Mouse (Mus musculus) neural tube, embryonic 15.5 days (tissue): ENCODE data around the gene Ing5. TPM values are rescaled to one million over a fixed set of nuclear protein-coding genes. Genes with fewer than 3 reads are reported as not detected.
"Not testable (repeated sequence)": the region's sequence is repeated elsewhere in the genome, so short reads cannot be mapped to it uniquely, and the experiment has no call there.

Experiments used
- ATAC-seq: fragments of 200-750 bp; cut with Nextera tagmentation; 2 replicates; pipeline ENCODE4 v1.8.0; 2017; ENCODE audit warnings: mild to moderate bottlenecking, moderate TSS enrichment, moderate library complexity; ENCODE audit not compliant: low FRiP score
- H3K27ac ChIP-seq: fragments of 300-500 bp; sonication (generic); replicated peaks from 2 replicates; pipeline ENCODE4 v1.5.1; 2015; ENCODE audit warnings: mild to moderate bottlenecking, inconsistent platforms
- H3K27me3 ChIP-seq: fragments of 300-500 bp; sonication (generic); replicated peaks from 2 replicates; pipeline ENCODE4 v1.6.1; 2015; ENCODE audit warnings: inconsistent platforms
- H3K36me3 ChIP-seq: fragments of 300-500 bp; sonication (generic); 2 replicates; pipeline ENCODE4 v1.6.1; 2015; ENCODE audit warnings: inconsistent platforms
- H3K4me1 ChIP-seq: fragments of 300-500 bp; sonication (generic); 2 replicates; pipeline ENCODE4 v1.6.1; 2015; ENCODE audit warnings: inconsistent platforms
- H3K4me2 ChIP-seq: fragments of 300-500 bp; sonication (generic); 2 replicates; pipeline ENCODE4 v1.6.1; 2015; ENCODE audit warnings: inconsistent platforms, mild to moderate bottlenecking, moderate library complexity
- H3K4me3 ChIP-seq: fragments of 300-500 bp; sonication (generic); replicated peaks from 2 replicates; pipeline ENCODE4 v1.5.1; 2015; ENCODE audit warnings: mild to moderate bottlenecking, inconsistent platforms
- H3K9ac ChIP-seq: fragments of 300-500 bp; sonication (generic); replicated peaks from 2 replicates; pipeline ENCODE4 v1.6.1; 2015; ENCODE audit warnings: mild to moderate bottlenecking, inconsistent platforms
- H3K9me3 ChIP-seq: fragments of 300-500 bp; sonication (generic); replicated peaks from 2 replicates; pipeline ENCODE4 v1.6.1; 2016; ENCODE audit warnings: inconsistent platforms
- WGBS: fragments of 180-500 bp; shearing (Covaris S2); methylation state at CpG from one replicate; pipeline ENCODE4 v1.1.7; 2015; ENCODE audit warnings: mixed read lengths; 5-methylcytosine and 5-hydroxymethylcytosine counted together
- polyA plus RNA-seq: library from polyadenylated mRNA; unstranded; fragments of >200 nt; fragmentation: Nextera tagmentation; extraction: Ambion mirVana; gene quantifications from 2 replicates; pipeline ENCODE4 v1.2.1, GENCODE M21; 2015

Ing5 gene
- polyA plus RNA-seq, 1 experiment from 2014 or later, result 7.9 TPM

DNA sequence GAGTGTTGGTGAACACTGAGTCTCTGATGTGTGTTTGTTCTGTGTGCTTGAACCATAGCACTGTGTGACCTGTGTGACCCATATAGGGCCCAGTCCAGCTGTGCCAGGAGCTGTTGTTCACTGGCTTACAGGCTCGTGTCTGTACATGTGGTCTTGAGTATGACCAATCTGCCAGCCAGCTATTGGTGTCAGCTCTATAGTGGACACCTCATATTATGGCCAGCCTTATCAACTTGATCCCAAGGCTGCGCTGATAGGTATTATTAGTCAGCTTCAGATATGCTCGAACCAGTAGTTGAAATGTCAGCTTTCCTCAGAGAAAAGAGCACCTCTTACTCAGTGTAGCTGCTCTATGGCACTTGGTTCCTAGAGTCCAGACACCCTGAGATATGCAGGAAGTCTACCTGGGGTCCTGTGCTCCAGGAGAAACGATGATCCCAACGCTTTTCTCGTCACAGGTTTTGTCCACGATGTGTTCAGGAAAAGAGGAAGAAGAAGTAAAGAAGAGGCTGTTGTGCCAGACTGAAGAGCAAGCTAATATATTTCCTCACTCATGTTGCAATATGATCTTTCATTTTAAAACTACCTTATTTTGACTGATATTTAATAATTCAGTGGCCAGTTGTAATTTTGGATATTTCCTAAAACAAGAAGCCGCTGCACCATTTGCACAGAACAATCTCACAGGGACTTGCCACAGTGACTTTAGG lies 14.2 kb downstream of the Ing5 start:
- Histone ChIP-seq H3K9ac (no peak overlapping the region), H3K27me3 (no peaks in the 10 kb centered on the region), H3K4me2 (no peak overlapping the region), H3K27ac (no peak overlapping the region), H3K36me3 (peaks cover 86% of the 10 kb centered on the region), H3K4me1 (no peaks in the 10 kb centered on the region), H3K9me3 (no peaks in the 10 kb centered on the region), H3K4me3 (no peak overlapping the region)
- WGBS, result 93% methylated on average over 8 of the region's 8 CpGs
- ATAC-seq, result no peak

DNA sequence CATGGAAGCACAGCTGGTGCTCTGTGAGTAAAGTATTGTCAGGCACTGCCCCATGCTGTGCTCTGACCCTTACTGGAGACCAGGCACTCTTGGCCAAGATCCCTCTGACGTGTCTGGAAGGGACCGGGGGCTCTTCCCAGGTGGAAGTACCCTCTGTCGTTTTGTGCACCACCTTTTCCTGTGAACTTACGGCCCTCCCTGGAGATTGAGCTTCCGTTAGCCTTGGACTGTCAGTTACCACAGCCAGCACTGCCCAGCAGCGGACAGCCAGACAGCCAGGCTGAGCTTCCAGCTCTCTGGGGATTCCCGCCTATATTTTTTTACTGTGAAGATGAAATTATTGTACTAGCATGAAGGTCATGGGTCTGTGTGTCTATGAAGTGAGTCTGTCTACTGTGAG lies 15.0 kb downstream of the Ing5 start:
- H3K4me1 ChIP-seq, result no peaks in the 10 kb centered on the region
- no peak overlapping the region for H3K27ac ChIP-seq
- H3K36me3 ChIP-seq, result peaks cover 78% of the 10 kb centered on the region
- H3K27me3 ChIP-seq, result no peaks in the 10 kb centered on the region
- H3K4me3 ChIP-seq, result no peak overlapping the region
- no peak overlapping the region for H3K4me2 ChIP-seq
- WGBS, result 83% methylated on average over 7 of the region's 7 CpGs
- no peaks in the 10 kb centered on the region for H3K9me3 ChIP-seq
- no peak for ATAC-seq
- H3K9ac ChIP-seq, result no peak overlapping the region

GRCm38 (mm10) chr1:93823796-93824495 lies 20.2 kb downstream of the Ing5 start:
- WGBS, result 89% methylated on average over 3 of the region's 3 CpGs
- Histone ChIP-seq H3K4me2 (peak overlapping the region; percentile 83), H3K27me3 (no peaks in the 10 kb centered on the region), H3K36me3 (peaks cover 28% of the 10 kb centered on the region), H3K9ac (no peak overlapping the region), H3K4me3 (no peak overlapping the region), H3K9me3 (no peaks in the 10 kb centered on the region), H3K4me1 (peaks cover 19% of the 10 kb centered on the region), H3K27ac (peak overlapping the region; percentile 99; the same call in 1 of the 2 replicates)
- no peak for ATAC-seq

GRCm38 (mm10) chr1:93824609-93825008 lies 20.8 kb downstream of the Ing5 start, which contains the start of gene D2hgdh:
Gene D2hgdh, plus strand, starts transcription at chr1:93824909.
- Histone ChIP-seq H3K27me3 (no peaks in the 10 kb centered on the region), H3K9ac (peak within 1 kb of the TSS; percentile 76), H3K36me3 (peaks cover 21% of the 10 kb centered on the region), H3K4me3 (peak within 1 kb of the TSS; percentile 63), H3K27ac (peak within 1 kb of the TSS; percentile 99), H3K9me3 (no peaks in the 10 kb centered on the region), H3K4me2 (peak within 1 kb of the TSS; percentile 83), H3K4me1 (peaks cover 19% of the 10 kb centered on the region)
- 7% methylated on average over 10 of the region's 10 CpGs for WGBS
- ATAC-seq, result peak; percentile 18

DNA sequence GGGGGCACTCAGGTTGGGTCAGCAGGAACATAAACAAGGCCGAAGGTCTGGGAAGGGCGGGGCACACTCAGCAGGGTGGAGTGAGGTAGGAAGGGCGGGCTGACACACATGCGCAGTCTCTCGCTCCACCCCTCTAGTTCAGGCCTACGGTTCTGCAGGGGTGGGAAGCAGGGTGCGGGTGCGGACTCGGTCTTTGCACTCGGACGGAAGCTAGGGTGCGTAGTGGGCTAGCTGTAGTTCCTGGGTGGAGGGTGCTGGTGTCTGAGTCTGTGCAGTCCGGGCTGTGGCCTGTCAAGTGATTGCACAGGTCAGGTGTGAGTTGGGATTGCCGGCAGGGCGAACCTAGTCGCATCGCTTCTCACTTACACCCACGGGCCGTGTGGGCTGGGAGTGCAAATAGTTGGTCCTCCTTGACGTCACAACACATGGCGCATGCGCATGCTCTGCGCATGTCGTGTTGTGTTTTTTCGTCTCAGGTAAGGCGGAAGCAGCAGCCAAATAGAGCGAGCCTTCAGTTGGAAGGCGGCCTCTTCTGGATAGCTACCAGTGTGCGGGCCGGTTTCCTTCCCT lies 21.4 kb downstream of the Ing5 start:
- Histone ChIP-seq H3K4me1 (peaks cover 19% of the 10 kb centered on the region), H3K4me3 (peak overlapping the region; percentile 63), H3K27ac (peak overlapping the region; percentile 99), H3K27me3 (no peaks in the 10 kb centered on the region), H3K9ac (peak overlapping the region; percentile 76), H3K4me2 (peak overlapping the region; percentile 83), H3K9me3 (no peaks in the 10 kb centered on the region), H3K36me3 (peaks cover 15% of the 10 kb centered on the region)
- peak; percentile 95 for ATAC-seq
- WGBS, result under 1% methylated on average over 30 of the region's 30 CpGs

GRCm38 (mm10) chr1:93825771-93826539 lies 22.2 kb downstream of the Ing5 start:
- Histone ChIP-seq H3K9ac (peak overlapping the region; percentile 76), H3K9me3 (no peaks in the 10 kb centered on the region), H3K4me1 (peaks cover 19% of the 10 kb centered on the region), H3K27ac (peak overlapping the region; percentile 99), H3K4me3 (peak overlapping the region; percentile 63), H3K36me3 (peaks cover 10% of the 10 kb centered on the region), H3K4me2 (peak overlapping the region; percentile 83), H3K27me3 (no peaks in the 10 kb centered on the region)
- peak; percentile 52 for ATAC-seq
- 43% methylated on average over 27 of the region's 27 CpGs for WGBS

DNA sequence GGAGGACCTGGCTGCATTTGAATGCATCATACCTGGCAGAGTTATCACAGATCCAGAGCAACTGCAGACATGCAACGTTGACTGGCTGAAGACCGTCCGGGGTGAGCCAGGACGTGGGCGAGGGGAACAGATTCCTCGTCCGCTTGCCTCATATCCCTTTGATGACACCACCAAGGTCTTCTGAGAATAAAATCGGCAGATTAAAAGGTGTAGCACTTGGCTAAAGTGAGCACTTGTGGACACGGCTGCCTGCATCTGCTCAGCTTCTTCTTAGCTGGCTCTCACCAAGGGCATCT lies 22.7 kb downstream of the Ing5 start:
- Histone ChIP-seq H3K4me2 (peak overlapping the region; percentile 83; the same call in 1 of the 2 replicates), H3K4me3 (no peak overlapping the region), H3K36me3 (peaks cover 5% of the 10 kb centered on the region; the same call in 1 of the 2 replicates), H3K9ac (no peak overlapping the region), H3K9me3 (no peaks in the 10 kb centered on the region), H3K27ac (peak overlapping the region; percentile 99; the same call in 1 of the 2 replicates), H3K4me1 (peaks cover 19% of the 10 kb centered on the region), H3K27me3 (no peaks in the 10 kb centered on the region)
- no peak for ATAC-seq
- 97% methylated on average over 9 of the region's 9 CpGs for WGBS

DNA sequence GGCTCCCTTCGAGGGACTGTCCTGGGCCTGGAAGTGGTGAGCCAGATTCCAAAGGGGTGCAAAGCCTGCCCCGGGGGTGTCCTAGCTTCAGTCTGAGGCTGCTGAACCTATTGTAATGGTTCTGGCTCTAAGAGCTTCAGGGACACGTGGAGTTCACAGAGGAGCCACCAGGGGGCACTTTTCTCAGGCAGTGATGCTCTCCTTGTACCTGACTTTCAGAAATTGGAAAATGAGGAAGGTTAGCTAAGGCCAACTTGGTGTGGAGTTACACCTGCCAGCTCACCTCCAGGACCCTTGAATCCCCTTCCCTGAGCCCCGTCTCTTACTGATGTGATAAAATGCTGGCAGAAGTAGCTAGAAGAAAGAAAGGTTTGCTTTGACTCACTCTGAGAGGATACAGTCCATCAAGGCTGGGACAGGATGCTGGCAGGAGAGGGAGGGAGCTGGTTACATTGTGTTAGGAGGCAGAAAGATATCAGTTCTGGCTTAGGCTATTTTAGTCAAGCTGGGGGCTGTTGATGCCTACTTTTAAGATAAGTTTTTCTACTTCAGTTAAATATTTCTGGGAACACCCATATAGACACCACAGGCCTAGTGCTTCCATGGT lies 29.1 kb downstream of the Ing5 start:
- H3K36me3 ChIP-seq, H3K4me1 ChIP-seq, H3K27ac ChIP-seq, ATAC-seq, H3K9ac ChIP-seq, H3K4me2 ChIP-seq, H3K27me3 ChIP-seq, H3K4me3 ChIP-seq, H3K9me3 ChIP-seq: not testable (repeated sequence)
- WGBS, result 72% methylated on average over 2 of the region's 4 CpGs

- H3K27me3 ChIP-seq, result no peaks in the 10 kb centered on the region
- H3K9me3 ChIP-seq, result no peaks in the 10 kb centered on the region
- H3K27ac ChIP-seq, result no peak overlapping the region
- no peaks in the 10 kb centered on the region for H3K4me1 ChIP-seq
- no peak overlapping the region for H3K9ac ChIP-seq
- WGBS, result 87% methylated on average over 7 of the region's 7 CpGs
- H3K4me3 ChIP-seq, result no peak overlapping the region
- 0 out of 2 replicates have a peak, but pooled peaks cover 4% of the 10 kb centered on the region for H3K36me3 ChIP-seq
- ATAC-seq, result no peak
- no peak overlapping the region for H3K4me2 ChIP-seq
These were observed 30.9 kb downstream of the Ing5 start for GRCm38 (mm10) chr1:93834671-93835150.

GRCm38 (mm10) chr1:93835211-93835610 lies 31.4 kb downstream of the Ing5 start:
- ATAC-seq, result no peak
- H3K27me3 ChIP-seq, result no peaks in the 10 kb centered on the region
- no peak overlapping the region for H3K4me3 ChIP-seq
- no peaks in the 10 kb centered on the region for H3K9me3 ChIP-seq
- H3K36me3 ChIP-seq, result 0 out of 2 replicates have a peak, but pooled peaks cover 4% of the 10 kb centered on the region
- 95% methylated on average over 4 of the region's 4 CpGs for WGBS
- H3K4me1 ChIP-seq, result no peaks in the 10 kb centered on the region
- H3K9ac ChIP-seq, result no peak overlapping the region
- H3K4me2 ChIP-seq, result no peak overlapping the region
- H3K27ac ChIP-seq, result no peak overlapping the region
